Comparison of ENCODE assay signal across 9 mouse cellular contexts in genomic region chr11:68215206-68215912, GRCm38 (mm10).
DNase-seq lines count a peak whose midpoint lies in the region; ATAC-seq lines count a peak whose summit lies in the region.
"Had no signal": no experiment of that assay in that cellular context is flagged by ENCODE, and none has a peak within 500 bp of the region (broad histone marks: within the 10 kb centered on the region; RNA-seq: fewer than 3 reads in every experiment).

No protein-coding gene starts in this region.

- H3K4me3 ChIP-seq in forebrain, embryonic 12.5 days (replicated peaks) = no peak overlapping the region
- no peak overlapping the region for H3K4me3 ChIP-seq in limb, embryonic 11.5 days (ENCODE audit: low read depth, low read length)
- no peak overlapping the region for H3K4me3 ChIP-seq in neural tube, embryonic 13.5 days

- H3K4me1 ChIP-seq in forebrain, embryonic 12.5 days = peaks cover 45% of the 10 kb centered on the region
- peaks cover 59% of the 10 kb centered on the region for H3K4me1 ChIP-seq in limb, embryonic 11.5 days (ENCODE audit: control insufficient read depth, insufficient read depth, low read length)
- peaks cover 71% of the 10 kb centered on the region for H3K4me1 ChIP-seq in neural tube, embryonic 13.5 days (replicated peaks)

- DNase-seq in heart, postnatal 4 days = peak; percentile 49
- no peak for DNase-seq in heart, adult 8-10 months (ENCODE audit: low spot score)
- DNase-seq in limb, embryonic 11.5 days (ENCODE audit: low spot score) = peak; percentile 63
- DNase-seq in adrenal gland, adult 18-20 months (ENCODE audit: low spot score in 2 of 2) = no peak
- DNase-seq in testis, postnatal 10 days (ENCODE audit: low spot score) = no peak
- no peak for DNase-seq in urinary bladder, postnatal 25 days (ENCODE audit: low spot score)
- DNase-seq: cerebellum, postnatal 25 days had no signal

- H3K36me3 ChIP-seq in forebrain, embryonic 12.5 days (replicated peaks) = 0 out of 2 replicates have a peak, but pooled peaks cover 5% of the 10 kb centered on the region
- no peaks in the 10 kb centered on the region for H3K36me3 ChIP-seq in limb, embryonic 11.5 days (ENCODE audit: control insufficient read depth, insufficient read depth, low read length)
- no peaks in the 10 kb centered on the region for H3K36me3 ChIP-seq in neural tube, embryonic 13.5 days

- H3K9ac ChIP-seq in forebrain, embryonic 12.5 days = no peak overlapping the region
- no peak overlapping the region for H3K9ac ChIP-seq in limb, embryonic 11.5 days (ENCODE audit: low read length)
- H3K9ac ChIP-seq in neural tube, embryonic 13.5 days = no peak overlapping the region

- 11% methylated on average over 6 of the region's 6 CpGs for WGBS in forebrain, embryonic 12.5 days
- 38% methylated on average over 6 of the region's 6 CpGs for WGBS in limb, embryonic 11.5 days
- WGBS in neural tube, embryonic 13.5 days = 16% methylated on average over 6 of the region's 6 CpGs

- no peaks in the 10 kb centered on the region for H3K9me3 ChIP-seq in forebrain, embryonic 12.5 days
- H3K9me3 ChIP-seq in limb, embryonic 11.5 days (ENCODE audit: control insufficient read depth, low read length) = no peaks in the 10 kb centered on the region
- H3K9me3 ChIP-seq in neural tube, embryonic 13.5 days = no peaks in the 10 kb centered on the region

- H3K27ac ChIP-seq in forebrain, embryonic 12.5 days = peak overlapping the region; percentile 86
- 0 out of 2 replicates have a peak overlapping the region, but pooled peaks have one; percentile 36 for H3K27ac ChIP-seq in limb, embryonic 11.5 days (replicated peaks; ENCODE audit: low read depth, low read length)
- peak overlapping the region; percentile 73 for H3K27ac ChIP-seq in neural tube, embryonic 13.5 days (replicated peaks)

- ATAC-seq in forebrain, embryonic 12.5 days (ENCODE audit: low FRiP score) = peak; percentile 85
- 0 out of 2 replicates have a peak, but pooled peaks have one; percentile 37 for ATAC-seq in limb, embryonic 11.5 days (ENCODE audit: insufficient number of reproducible peaks, low FRiP score, low TSS enrichment, low read depth)
- peak; percentile 55; the same call in 1 of the 2 replicates for ATAC-seq in neural tube, embryonic 13.5 days (ENCODE audit: low read depth)

- H3K4me2 ChIP-seq in forebrain, embryonic 12.5 days = peak overlapping the region; percentile 30
- no peak overlapping the region for H3K4me2 ChIP-seq in limb, embryonic 11.5 days (ENCODE audit: low read depth, severe bottlenecking)
- H3K4me2 ChIP-seq in neural tube, embryonic 13.5 days = no peak overlapping the region

- peaks cover 3% of the 10 kb centered on the region; the same call in 1 of the 2 replicates for H3K27me3 ChIP-seq in forebrain, embryonic 12.5 days
- H3K27me3 ChIP-seq in limb, embryonic 11.5 days (ENCODE audit: control insufficient read depth, insufficient read depth, low read length) = no peaks in the 10 kb centered on the region
- no peaks in the 10 kb centered on the region for H3K27me3 ChIP-seq in neural tube, embryonic 13.5 days

Comparison
In these comparisons a context has a peak if more than half of its experiments do, and no peak if none do; other contexts are left out.
1. DNase-seq: peak in heart, postnatal 4 days (single experiment) and limb, embryonic 11.5 days (single experiment); none in heart, adult 8-10 months (single experiment), adrenal gland, adult 18-20 months (0 of 2), testis, postnatal 10 days (single experiment) and urinary bladder, postnatal 25 days (single experiment).
2. H3K27ac ChIP-seq: peak in every context shown above with its lines; median percentile 86 in forebrain, embryonic 12.5 days; 73 in neural tube, embryonic 13.5 days; 36 in limb, embryonic 11.5 days.
3. Peak in every context shown above with its lines, with median percentiles within 50 percentile points of each other: ATAC-seq.